Mouse (Mus musculus) adrenal gland, adult (tissue): Measurements from ENCODE around the gene Zfp316.

ENCODE experiments used
- DNase-seq, 2 experiments: peaks; one replicate each; pipeline ENCODE4 v3.0.0; 2022 to 2023; ENCODE audit warnings: low spot score in 1 of 2; ENCODE audit not compliant: inconsistent age in 2 of 2

Zfp316 gene

GRCm38 (mm10) chr5:143284762-143285161, 14.9 kb upstream of the Zfp316 start:
- DNase-seq = no peak

GRCm38 (mm10) chr5:143279247-143279646, 9.4 kb upstream of the Zfp316 start:
- DNase-seq = no peak

GRCm38 (mm10) chr5:143275761-143276160, 5.9 kb upstream of the Zfp316 start:
- DNase-seq = no peak

GRCm38 (mm10) chr5:143272540-143273330, 2.9 kb upstream of the Zfp316 start:
- DNase-seq = no peak

GRCm38 (mm10) chr5:143272108-143272507, 2.3 kb upstream of the Zfp316 start:
- DNase-seq = no peak

- peak; percentile 43 to 55 for DNase-seq
Observed at GRCm38 (mm10) chr5:143271642-143272041, 1.8 kb upstream of the Zfp316 start.

GRCm38 (mm10) chr5:143270151-143270519, 313 bp upstream of the Zfp316 start:
- no peak for DNase-seq

- no peak for DNase-seq
Observed at GRCm38 (mm10) chr5:143268985-143269362, 848 bp downstream of the Zfp316 start.

- DNase-seq = no peak
Observed at GRCm38 (mm10) chr5:143266794-143267193, 3.0 kb downstream of the Zfp316 start.

GRCm38 (mm10) chr5:143265409-143265808, 4.4 kb downstream of the Zfp316 start:
- no peak for DNase-seq

- DNase-seq = peak; percentile 68 to 73
Observed at GRCm38 (mm10) chr5:143264689-143265088, 5.1 kb downstream of the Zfp316 start.

- DNase-seq = no peak
Observed at GRCm38 (mm10) chr5:143261636-143262035, 8.2 kb downstream of the Zfp316 start.

GRCm38 (mm10) chr5:143255802-143256201, 14.0 kb downstream of the Zfp316 start:
- no peak for DNase-seq

GRCm38 (mm10) chr5:143255131-143255519, 14.7 kb downstream of the Zfp316 start:
- DNase-seq = no peak

GRCm38 (mm10) chr5:143254487-143255130, 15.2 kb downstream of the Zfp316 start:
- DNase-seq = no peak

GRCm38 (mm10) chr5:143253881-143254486, 15.8 kb downstream of the Zfp316 start:
- DNase-seq = no peak

- DNase-seq = peak in 1 of 2 experiments; percentile 35
Observed at GRCm38 (mm10) chr5:143253186-143253880, 16.5 kb downstream of the Zfp316 start.

GRCm38 (mm10) chr5:143252791-143253185, 17.0 kb downstream of the Zfp316 start:
- no peak for DNase-seq

- DNase-seq = no peak
Observed at GRCm38 (mm10) chr5:143252039-143252438, 17.8 kb downstream of the Zfp316 start.

- DNase-seq = no peak
Observed at GRCm38 (mm10) chr5:143244926-143245325, 24.9 kb downstream of the Zfp316 start.

GRCm38 (mm10) chr5:143236036-143236435, 33.8 kb downstream of the Zfp316 start:
- peak in 1 of 2 experiments; percentile 34 for DNase-seq
